Mouse (Mus musculus) spleen, postnatal 14 days (tissue): ENCODE results near the gene Ccdc89.

Source experiments
- DNase-seq, 2 experiments: peaks; one replicate each; pipeline ENCODE4 v3.0.0; 2021 to 2022; ENCODE audit warnings: low spot score in 2 of 2

Gene Ccdc89

DNA sequence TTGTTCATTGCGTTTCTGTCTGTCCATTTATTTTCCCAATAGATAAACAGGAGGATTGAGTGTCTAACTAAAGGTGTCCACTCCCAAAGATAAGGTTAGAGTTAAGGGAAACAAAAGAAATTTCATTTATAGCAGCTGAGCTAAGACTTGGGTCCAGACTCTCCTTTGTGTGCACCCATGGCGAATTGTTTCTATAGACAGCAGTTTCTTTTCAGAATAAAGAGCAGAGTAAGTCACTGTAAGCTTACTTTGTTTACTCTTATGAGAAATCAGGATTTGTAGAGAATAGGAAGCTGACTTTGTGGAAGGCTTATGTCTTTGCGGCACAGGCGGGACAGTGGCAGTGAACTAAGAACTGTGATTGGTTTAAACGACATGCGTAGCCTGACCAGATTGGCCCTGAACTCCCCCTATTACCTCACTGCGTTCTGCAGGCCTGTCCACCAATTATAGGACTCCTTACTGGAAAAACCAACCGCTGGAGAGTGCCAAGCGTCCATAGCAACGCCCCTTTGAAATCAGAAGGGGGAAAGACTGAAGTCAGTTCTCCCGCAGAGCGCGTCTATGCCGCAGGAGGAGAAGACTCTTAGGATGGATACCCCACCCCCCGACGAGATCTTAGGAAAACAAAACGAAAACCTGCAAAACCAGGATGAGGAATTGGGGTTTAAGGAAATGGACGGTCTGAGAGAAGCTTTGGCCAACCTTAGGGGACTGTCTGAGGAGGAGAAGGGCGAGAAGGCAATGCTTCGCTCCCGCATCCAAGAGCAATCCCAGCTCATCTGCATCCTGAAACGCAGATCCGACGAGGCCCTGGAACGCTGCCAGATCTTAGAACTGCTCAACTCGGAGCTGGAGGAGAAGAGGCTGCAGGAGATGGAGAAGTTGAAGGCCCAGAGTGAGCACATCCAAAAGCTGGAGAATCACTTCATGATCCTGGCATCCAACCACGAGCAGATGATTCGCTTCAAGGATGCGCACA is at the start of gene Ccdc89:
Gene Ccdc89 (plus strand): TSS at position 558 of the 982 bp plus-strand sequence.
- no peak for DNase-seq

DNA sequence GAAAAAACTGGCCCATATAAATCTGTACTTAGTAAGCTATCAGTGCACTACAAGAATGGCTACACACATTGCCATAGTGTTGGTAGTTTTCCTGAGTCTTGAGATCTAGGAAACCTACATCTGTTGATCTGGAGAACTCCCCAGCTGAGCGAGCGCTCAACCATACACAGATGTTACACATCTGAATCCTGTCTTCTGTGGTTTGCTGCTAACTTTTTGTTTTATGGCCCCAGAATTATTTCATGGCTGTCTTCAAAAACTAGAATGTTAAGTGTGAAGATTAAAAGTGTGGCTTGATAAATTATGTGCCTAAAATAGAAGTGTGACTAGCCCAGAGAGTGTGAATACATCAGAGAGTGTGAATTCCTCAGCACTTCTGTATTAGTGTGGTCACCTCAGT is 42.0 kb upstream of the Ccdc89 start:
- DNase-seq = no peak

DNA sequence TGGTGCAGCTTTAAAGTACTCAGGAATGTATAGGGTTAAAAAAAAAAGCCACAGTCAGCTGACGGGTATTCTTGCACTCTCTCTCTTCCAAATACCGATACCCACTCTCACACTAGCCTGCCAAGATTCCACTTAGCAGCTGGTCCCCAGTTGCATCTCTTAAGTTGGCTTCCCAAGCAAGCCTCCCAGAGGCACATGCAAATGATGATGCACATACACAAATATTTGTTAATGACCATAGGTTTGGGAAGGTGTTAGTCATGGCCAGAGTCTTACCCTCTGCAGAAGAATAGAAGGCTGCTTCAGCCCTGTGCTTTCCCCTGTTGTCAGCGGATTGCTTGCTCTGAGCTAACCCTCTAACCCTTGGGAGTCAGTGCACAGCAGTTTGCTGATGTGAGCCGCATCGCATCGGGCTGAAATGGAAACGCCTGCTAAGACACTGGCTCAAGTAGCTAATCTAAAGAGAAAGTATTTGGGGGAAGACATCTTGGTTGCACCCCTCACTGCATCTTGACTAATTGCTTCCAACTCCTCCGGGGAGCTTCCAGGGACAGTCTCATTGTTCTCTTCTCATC is 39.4 kb upstream of the Ccdc89 start:
- DNase-seq = no peak

DNA sequence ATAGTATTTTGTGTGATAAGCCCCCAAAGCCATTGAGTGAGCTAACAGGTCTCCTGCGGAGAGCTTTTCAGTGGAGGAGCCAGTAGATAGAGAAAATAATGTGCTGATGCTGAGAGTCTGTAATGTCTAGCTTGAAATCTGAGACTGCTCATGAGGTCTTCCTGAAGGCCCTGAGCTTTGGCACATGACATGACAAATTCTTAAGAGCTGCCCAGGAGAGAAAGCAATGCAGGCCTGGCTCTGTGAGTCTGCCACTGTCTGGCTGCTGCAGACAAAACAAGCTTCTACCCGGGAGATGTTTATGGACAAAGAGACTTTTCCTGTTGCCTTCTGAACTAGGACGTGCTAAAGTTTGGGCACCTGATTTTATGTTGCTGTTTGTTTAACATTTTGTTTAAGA is 36.6 kb upstream of the Ccdc89 start:
- no peak for DNase-seq

DNA sequence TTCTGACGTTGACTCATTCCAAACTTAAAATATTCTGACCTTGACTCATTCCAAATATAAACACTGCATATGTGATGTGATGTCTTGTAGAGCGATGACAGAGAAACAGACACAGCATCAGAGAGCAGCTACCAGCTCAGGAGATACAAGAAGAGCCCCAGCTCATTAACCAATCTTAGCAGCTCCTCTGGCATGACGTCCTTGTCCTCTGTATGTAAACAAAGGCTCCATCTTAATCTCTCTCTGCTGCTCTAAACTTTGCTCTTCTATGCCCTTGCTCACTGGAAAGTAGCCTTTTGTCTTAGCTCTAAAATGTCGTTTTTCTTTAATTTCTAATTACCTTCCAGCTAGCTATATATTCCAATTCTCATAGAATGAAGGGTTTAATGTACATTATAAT is 31.3 kb upstream of the Ccdc89 start:
- DNase-seq = no peak

DNA sequence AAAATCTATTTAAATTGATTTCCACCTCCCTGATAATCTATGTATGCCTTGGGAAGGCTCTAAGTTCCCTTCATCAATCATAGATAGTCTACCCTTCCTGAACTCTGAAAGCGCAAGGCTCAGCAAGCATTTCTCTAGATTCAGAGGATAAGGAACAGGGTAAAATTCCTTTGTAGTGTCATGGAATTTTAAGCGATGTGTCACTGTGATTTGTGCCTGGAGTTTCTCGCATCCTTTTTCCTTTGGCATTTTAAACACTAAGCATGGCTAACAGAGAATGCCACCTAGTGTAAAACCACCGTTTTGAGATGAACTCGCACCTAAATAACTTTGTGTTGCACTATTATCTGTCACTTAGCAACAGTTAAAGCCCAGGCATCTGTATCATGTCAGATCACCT is 30.4 kb upstream of the Ccdc89 start:
- DNase-seq = no peak

DNA sequence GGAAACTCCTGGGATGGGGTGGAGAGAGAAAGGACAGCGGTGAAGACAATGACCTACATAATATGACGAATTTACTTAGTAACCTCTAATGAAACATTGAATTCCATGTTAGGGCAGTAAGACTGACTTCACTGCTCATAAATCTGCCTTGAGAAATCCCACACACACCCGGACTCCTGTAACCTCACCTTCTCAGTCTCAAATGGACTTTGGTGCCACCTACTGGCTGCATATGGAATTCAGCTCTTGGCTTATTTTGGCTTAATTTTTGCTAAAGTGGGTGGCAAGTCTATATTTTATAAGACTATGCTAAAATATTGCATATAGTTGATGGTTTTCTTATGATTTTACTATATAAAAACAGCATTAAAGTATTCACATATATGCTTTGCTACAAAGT is 16.4 kb upstream of the Ccdc89 start:
- DNase-seq = peak in 1 of 2 experiments; percentile 52

DNA sequence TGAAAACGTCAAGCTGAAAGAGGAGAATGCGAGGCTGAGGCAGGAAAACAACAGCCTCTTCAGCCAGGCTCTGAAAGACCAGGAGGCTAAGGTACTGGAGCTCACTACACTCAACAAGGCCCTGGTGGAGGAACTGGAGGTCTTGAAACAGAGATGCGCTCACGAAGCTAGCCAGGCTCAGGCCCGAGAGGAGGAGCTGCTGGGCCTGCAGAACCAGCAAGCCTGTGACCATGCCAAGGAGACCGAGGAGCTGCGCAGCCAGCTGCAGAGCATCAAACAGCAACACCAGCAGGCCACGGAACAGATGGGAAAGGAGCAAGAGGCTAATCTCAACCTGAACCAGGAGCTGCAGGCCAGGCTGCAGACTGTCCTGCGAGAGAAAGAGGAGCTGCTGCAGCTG is 629 bp downstream of the Ccdc89 start:
- no peak for DNase-seq

DNA sequence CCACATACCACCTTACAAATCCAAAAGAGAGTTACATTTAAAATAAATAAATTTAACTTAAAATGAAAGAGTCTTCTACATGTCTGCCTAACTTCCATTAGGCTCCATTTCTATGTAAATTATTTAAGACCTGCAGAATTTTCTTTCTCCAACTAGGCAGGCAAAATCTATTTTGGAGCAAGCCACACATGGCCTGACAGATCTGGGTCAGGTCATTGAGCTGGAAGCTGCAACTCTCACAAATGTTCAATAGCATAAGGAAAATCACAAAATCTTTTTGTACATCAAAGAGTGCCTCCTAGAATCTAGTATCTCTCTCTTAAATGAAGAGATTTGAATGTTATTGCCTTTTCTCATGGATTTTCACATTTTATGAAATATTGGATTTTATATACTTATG is 5.8 kb downstream of the Ccdc89 start:
- DNase-seq = no peak

DNA sequence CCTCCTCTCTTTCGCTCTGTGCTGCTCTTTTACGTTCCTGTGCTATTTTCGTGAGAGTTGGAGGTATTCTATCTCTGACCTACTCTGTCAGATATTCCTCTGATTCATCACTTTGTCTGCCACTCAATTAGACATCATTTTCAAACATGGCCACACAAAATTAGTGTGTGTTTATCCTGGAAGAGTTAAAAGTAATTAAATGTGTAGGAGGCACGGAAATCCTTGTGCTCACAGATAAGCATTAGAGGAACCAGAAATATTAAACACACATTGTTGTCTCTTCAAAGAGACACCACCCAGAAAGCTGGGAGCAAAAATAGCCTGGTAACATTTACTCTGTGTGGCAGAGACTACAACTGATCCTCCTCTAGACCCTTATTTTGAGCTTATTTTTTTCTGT is 13.7 kb downstream of the Ccdc89 start:
- no peak for DNase-seq

DNA sequence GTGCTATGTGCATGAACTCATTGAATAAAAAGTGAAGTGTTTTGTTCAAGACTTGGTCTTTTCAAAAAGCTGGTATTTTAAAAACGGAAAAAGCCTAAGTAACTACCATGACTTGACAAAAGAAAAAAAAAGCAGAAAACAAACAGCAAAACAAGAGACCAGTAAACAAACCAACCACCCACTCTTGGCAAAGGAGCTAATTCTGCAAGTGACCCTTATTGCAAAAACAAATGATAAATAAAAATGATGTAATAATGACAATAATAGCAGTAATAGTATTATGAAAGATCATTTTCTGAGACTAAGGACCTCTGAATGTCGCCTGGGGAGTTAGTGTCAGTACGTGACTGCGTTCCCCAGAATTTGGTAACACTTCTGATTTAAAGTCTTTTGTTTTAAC is 15.7 kb downstream of the Ccdc89 start:
- DNase-seq = no peak

DNA sequence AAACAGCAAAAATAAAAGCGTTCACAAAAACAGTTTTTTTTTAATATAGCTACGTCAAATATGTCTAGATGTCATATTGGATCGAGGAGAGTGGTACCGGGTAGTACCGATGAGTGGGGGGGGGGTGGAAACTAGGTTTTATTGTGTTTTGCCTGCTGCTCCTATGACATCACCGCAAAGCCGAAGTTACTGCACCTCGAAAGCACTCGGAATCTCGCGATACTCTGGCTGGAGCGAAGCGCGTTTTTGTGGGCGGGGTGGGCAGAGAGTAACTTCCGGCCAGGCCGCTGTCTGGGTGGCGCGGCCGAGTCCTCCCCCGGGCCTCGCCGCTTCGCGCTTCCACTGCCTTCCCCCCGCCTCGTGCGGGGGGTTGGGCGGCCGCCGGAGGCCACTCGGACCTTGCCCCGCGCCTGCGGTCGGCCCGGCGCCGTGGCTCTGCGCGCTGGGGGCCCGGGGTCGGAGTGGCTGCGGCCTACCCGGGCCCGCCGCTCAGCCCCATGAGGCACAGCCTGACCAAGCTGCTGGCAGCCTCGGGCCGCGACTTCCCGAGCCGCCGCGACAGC is 16.2 kb downstream of the Ccdc89 start, which contains the start of gene Crebzf:
Gene Crebzf (plus strand): TSS at position 212 of the 563 bp plus-strand sequence.
- DNase-seq = peak; percentile 88 to 94

DNA sequence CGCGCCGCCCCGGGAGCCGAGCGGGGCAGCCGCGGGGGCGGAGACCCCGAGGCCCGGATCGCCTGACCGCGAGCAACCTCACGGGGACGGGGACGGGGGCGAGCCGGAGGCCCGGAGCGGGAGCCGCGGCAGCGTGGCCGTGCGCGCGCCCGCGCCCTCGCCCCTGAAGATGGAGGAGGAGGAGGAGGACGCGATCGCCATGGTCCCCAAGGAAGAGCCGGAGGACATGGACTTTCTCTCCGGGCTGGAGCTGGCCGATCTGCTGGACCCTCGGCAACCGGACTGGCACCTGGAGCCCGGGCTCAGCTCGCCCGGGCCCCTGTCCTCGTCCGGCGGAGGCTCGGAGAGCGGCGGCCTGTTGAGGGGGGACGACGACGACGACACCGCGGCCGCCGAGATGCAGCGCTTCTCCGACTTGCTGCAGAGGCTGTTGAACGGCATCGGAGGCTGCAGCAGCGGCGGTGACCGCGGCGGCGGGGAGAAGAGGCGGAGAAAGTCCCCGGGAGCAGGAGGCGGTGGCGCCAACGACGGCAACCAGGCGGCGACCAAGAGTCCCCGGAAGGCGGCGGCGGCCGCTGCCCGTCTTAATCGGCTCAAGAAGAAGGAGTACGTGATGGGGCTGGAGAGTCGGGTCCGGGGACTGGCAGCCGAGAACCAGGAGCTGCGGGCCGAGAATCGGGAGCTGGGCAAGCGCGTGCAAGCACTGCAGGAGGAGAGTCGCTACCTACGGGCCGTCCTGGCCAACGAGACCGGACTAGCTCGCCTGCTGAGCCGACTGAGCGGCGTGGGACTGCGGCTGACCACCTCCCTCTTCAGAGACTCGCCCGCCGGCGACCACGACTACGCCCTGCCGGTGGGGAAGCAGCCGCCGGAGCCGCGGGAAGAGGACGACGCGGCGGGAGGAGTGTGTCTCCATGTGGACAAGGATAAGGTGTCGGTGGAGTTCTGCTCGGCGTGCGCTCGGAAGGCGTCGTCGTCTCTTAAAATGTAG is 17.0 kb downstream of the Ccdc89 start:
- peak; percentile 58 to 66 for DNase-seq

DNA sequence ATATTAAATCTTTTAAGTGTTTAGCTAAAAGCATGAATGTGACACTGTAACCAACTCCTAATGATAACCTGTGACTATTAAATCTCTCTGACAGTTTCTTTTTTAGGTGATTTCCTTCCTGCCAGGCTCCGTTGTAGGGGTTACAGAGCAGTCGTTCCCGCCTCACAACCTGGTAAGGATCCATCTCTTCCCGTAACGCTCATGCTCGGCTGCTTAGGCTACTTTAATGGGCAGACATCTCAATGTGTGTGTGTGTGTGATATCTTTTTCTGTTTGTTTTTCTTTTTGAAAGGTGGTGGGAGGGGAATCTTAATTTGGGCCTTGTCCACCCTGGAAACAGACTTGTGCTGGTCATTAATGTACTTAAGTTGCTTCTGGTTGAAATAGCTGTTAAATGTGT is 17.8 kb downstream of the Ccdc89 start:
- no peak for DNase-seq

DNA sequence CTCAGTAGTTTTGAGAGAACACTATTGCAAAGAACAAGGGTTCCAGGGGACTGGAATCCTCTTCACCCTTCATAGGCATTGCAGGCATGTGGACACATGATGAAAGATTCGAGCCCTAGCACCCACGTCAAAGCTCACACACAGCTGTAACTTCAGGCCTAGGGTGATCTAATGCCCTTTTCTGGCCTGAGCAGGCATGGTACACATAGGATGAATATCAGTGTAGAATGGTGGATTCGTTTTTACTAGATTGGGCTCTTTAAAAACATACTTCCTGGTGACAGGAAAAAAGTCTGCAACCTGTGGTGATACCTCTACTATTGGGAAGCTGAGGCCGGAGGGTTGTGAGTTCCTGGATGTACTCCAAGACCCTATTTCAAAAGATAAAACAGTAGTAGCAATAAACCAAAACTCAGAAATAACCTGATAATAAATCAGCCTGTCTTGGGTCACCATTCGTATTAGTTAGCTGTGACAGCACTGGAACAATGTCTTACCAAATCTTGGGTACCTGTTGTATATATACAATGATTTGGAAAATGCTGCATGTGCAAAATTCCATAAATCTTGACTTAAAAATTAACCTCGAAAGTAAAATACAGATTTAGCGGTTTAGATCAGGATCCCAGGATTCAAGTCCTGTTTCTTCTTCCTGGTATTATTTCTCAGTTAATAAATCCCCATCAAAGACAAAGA is 29.9 kb downstream of the Ccdc89 start:
- no peak for DNase-seq

DNA sequence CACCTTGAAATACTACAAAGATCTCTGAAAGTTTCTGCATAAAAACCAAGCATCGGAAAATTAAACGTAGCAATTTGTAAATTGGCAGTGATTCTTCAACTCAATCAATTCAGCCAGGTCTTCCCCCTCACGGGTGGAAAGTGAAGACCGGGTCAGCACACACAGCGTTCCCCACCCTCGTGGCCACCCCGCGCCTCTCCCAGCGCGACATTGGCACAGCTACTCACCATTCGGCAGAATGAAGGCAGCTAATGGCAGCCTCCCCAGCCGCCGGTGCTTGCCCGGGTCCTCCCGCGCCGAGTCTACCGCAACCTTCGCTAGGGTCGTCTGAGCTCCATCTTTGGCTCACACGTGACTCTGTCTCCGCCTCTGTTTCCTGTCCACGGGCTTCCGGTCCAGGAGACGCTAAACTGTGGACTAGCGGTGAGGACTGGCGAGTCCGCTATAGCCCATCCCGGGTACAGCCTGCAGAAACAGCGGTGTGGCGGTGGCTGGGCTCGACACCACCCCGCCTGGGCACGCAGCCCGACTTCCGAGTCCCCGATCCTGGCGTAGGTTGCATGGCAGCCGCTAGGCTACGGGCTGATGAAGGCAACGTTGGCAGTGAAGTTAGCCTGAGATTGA is 30.6 kb downstream of the Ccdc89 start, which contains the start of gene Tmem126a:
Gene Tmem126a (minus strand): TSS at position 385 of the 624 bp plus-strand sequence.
- peak; percentile 51 to 64 for DNase-seq

DNA sequence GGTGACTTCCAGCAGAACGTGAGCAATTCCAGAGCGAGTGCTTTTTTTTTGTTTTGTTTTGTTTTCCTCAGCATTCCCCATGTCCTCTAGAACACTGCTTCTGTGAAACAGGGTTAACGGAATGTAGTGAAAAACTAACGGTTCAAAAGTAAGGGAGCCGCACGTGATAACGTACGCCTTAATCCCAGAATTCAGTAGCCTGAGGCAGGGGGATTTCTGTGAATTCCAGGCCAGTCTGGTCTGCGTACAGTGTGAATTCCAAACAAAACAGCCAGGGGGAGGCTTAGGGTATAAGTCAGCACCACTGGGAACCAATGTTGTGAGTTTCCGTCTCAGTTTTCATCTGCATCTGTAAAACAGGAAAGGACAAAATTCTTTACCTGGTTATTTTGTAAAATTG is 31.1 kb downstream of the Ccdc89 start:
- DNase-seq = no peak

DNA sequence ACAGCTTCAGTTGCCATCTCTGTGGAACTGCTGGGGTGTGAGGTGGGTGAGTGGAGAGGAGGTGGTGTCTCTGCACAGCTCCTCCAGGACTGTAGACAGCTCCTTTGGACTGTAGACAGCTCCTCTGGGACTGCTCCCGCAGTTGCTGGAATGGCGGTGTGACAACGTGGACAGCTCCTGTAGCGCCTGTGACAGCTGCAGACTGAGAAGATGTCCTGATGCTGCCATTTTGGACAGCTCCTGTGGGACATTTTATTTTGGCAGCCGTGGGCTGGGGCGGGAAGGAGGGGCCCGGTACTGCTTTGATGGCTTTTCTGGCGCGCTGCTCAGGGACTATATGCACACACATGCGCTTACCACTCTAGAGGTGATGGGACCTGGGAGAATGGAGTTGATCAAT is 34.0 kb downstream of the Ccdc89 start:
- DNase-seq = no peak

DNA sequence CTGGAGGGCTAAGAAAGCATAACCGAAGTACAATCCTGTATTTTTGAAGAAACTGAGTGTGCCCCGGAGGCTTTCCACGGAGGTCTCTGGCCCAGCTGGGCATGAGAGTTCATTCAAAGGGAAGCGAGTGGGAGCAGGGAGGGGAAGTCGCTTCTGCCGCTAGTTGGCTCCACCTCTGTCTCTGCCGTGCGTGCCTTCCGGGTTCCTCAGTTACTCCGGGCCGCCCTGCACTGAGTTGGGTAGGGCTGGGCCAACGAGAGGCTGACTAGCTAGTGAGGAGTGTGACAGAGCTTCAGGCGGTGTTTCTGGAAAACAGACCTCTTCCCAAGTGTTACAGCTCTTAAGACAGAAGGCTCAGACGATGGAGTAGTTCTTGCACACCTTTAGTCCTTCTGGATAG is 34.6 kb downstream of the Ccdc89 start:
- peak; percentile 20 to 40 for DNase-seq

DNA sequence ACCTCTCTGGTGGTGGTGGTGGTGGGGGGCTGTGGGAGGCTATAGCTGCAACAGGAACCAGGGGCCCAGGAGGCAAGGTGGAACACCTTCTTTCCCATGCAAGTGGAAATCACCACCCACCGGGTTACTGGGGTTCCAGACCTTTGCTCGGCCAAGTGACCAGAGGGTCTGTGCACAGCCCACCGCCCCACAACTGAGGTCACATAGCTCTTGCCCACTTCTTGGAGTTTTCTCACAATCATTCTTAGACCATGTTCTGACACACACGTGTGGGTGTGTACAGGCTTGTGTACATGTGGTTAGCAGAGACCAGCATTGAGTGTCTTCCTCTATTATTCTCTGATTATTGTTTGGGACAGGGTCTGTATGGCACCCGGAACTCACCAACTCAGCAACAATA is 35.1 kb downstream of the Ccdc89 start:
- no peak for DNase-seq
